Mouse (Mus musculus) adrenal gland (tissue): ENCODE data around the gene Gm17577.
"Not testable (repeated sequence)": the region's sequence is repeated elsewhere in the genome, so short reads cannot be mapped to it uniquely, and the experiment has no call there.

Experiments used
- intact Hi-C: fragments of 180-260 bp; cut with DNase I; formaldehyde crosslinking; loops from one replicate; pipeline ENCODE4 v1.15.1; 2025
- long read RNA-seq, 2 experiments: library from polyadenylated mRNA; unstranded; transcript quantifications; one replicate each; pipeline ENCODE4 v2.0.0; 2020; ENCODE audit warnings: borderline replicate concordance in 1 of 2; ENCODE audit not compliant: insufficient replicate concordance in 1 of 2

The Gm17577 gene
- long read RNA-seq, experiment 1, result 0 reads
- long read RNA-seq, experiment 2, result 0 reads

DNA sequence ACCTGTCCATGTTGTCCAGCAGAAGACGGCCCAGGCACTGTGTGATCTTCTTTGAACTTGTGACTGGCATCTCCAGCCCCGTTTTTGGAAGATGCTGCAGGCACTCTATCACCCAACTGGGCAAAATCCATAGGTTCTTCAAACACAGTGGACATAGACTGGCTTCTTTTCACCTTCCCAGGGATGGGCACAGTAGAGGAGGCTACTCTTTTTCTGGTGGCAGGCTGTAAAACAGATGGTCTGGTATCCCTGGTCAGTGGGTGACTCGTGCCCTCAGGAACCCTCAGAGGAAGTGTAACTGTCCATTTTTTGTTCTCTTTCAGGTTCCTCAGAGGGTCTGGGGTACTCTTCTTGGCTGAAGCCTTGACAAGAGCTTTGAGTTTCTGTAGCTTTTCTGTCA is at the start of gene Gm17577:
Gene Gm17577 (minus strand): TSS at position 101 of the 400 bp plus-strand sequence.
- intact Hi-C loops, result not testable (repeated sequence)

GRCm38 (mm10) chrX:123222381-123222780 is 24.3 kb downstream of the Gm17577 start, which contains the start of gene Srsx:
Srsx (minus strand) TSS chrX:123222481.
- intact Hi-C loops, result not testable (repeated sequence)
